Mouse (Mus musculus): ENCODE results near the gene Ror2.

The Ror2 gene

DNA sequence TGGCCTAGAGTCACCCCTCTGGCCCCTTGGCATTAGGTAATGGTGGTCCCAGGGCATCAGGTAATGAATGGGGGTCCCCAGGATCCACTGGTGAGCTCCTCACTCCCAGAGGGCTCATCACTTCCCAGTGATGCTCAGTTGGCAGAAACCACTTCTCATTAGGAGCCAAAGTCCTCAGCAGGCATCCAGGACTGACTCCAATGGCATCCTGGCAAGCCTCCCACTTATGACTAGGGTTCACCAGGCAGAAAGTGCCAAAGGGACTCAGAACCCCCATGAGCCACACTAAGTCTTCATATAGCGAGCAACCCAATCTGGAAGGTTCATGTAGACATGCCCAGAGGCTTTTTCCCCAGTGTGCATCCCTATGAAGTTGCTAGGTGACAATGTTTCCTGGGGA, 221.2 kb downstream of the Ror2 start:
- no peak for DNase-seq (ENCODE audit: low read depth)

All from c-Kit-positive CD71-negative TER-119-negative erythroid progenitor cells, embryonic 14.5 days (primary cell).